Mouse (Mus musculus): Measurements from ENCODE around the gene Atp6v1fnb. TPM values are rescaled to one million over a fixed set of nuclear protein-coding genes. Genes with fewer than 3 reads are reported as not detected.

Gene Atp6v1fnb
- polyA plus RNA-seq (2015; fragmentation: Illumina TruSeq; extraction: RNeasy Lipid Tissue Mini Kit (QIAGEN cat#74804); ENCODE audit: insufficient read depth, low replicate concordance), result not detected

GRCm38 (mm10) chr6:29471137-29471536 is at the start of gene Atp6v1fnb:
Atp6v1fnb (plus strand) TSS chr6:29471437.

DNA sequence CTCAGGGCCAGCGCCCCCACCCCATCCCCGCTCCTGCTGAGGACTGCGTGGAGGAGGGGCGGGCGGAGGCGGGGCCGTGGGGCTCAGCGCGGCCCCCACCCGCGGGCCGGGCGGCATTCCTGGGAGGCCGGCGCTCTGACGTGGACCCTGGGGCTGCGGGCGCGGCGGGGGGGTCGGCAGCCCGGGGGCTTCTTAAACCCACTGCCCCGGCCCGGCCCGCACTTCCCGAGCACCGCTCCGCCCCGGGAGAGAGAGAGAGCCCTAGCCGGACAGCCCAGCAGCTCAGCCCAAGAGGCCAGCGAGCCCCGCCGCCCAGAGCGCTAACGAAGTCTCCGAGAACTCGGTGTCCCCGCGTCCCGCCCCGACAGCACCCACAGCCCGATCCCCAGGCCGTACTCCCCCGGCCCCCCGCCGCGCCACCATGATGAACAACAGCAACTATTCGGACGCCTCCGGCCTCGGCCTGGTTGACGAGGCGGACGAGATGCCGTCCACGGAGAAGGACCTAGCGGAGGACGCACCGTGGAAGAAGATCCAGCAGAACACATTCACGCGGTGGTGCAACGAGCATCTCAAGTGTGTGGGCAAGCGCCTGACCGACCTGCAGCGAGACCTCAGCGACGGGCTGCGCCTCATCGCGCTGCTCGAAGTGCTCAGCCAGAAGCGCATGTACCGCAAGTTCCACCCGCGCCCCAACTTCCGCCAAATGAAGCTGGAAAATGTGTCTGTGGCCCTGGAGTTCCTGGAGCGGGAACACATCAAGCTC is 38.0 kb upstream of the Atp6v1fnb start, which contains the start of gene Flnc:
Gene Flnc, plus strand, starts transcription at position 219 of the 766 bp plus-strand sequence.

DNA sequence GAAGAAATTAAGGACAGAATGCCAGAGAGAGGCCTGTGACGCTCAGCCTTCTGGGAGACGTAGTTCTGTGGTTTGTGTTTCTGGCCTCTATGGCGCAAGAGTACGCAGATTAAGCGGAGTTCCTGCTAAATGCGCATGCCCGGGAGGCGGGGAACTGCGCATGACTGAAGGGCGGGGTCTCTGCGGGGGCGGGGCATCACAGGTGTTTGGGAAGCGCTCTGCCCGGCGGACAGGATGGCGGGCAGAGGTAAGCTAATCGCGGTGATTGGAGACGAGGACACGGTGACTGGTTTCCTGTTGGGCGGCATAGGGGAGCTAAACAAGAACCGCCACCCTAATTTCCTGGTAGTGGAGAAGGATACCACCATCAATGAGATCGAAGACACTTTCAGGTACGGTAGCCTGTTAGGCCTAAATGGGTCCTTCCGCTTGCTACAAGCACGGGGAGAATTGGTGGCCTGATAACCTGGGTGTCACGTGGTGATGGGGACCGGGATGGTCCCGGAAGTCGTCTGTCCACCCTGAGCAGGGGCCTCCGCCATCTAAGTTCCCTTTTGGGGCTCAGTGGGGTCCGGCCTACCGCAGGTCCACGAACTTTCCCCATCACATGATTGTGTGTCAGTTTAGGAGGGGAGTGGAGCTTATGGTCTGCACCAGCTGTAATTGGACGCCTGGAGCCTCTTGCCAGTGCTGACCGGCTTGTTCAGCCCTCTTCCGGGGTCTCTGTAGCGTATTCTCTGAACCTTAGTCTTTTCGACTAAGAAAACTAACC is 3.5 kb upstream of the Atp6v1fnb start, which contains the start of gene Atp6v1f:
Gene Atp6v1f, plus strand, starts transcription at position 136 of the 772 bp plus-strand sequence.

DNA sequence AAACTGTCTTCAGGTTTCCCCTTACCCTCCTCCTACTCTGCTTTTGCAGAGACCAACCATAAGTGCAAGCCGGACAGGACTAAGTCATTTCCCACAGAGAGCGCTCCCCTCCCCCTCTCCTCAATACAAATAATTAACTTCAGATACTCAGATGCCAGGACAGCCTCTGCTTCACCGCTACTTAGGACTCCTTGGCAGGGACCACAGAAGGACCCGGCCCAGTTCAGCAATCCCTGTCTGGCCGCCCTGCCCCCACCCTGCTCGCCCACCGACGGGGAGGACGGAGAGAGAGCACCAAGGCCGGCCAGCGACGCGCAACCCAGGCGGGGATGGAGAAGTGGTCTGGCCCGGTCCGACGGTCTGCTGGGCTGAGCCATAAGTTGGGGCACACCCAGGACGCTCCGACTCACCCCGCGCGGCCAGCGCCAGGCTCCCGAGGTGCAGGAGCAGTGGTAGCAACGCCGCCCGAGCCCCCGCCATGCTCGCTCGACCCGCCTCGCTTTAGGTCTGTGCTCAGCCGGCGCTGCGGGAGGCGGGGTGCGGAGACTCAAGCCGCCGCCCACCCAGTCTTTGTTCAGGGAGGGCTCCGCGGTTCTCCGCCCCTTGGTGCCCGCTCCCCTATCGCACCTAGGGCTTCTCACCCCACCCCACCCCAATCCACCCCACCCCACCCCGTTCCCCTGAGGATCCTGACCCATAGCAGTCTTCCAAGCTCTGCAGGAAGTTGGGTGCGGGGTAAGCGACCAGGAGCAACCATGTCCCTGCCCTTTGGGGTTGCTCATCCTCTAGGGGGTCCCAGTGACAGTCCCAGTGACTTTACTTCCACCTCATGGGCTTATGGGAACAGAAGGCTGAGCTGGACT is 36.4 kb downstream of the Atp6v1fnb start, which contains the start of gene Kcp:
Gene Kcp, minus strand, starts transcription at position 506 of the 863 bp plus-strand sequence.

Other genes with a start within 250 kb of the Atp6v1fnb start
- 9.8 TPM for gene Hilpda, start 198.9 kb upstream of the Atp6v1fnb start, polyA plus RNA-seq (2015; fragmentation: Illumina TruSeq; extraction: RNeasy Lipid Tissue Mini Kit (QIAGEN cat#74804); ENCODE audit: insufficient read depth, low replicate concordance)
- gene Fam71f2, start 191.8 kb upstream of the Atp6v1fnb start, polyA plus RNA-seq (2015; fragmentation: Illumina TruSeq; extraction: RNeasy Lipid Tissue Mini Kit (QIAGEN cat#74804); ENCODE audit: insufficient read depth, low replicate concordance), result 0.59 TPM
- not detected for gene Fam71f1, start 152.3 kb upstream of the Atp6v1fnb start, polyA plus RNA-seq (2015; fragmentation: Illumina TruSeq; extraction: RNeasy Lipid Tissue Mini Kit (QIAGEN cat#74804); ENCODE audit: insufficient read depth, low replicate concordance)
- gene Calu, start 123.4 kb upstream of the Atp6v1fnb start, polyA plus RNA-seq (2015; fragmentation: Illumina TruSeq; extraction: RNeasy Lipid Tissue Mini Kit (QIAGEN cat#74804); ENCODE audit: insufficient read depth, low replicate concordance), result 140 TPM
- not detected for gene Opn1sw, start 83.0 kb upstream of the Atp6v1fnb start, polyA plus RNA-seq (2015; fragmentation: Illumina TruSeq; extraction: RNeasy Lipid Tissue Mini Kit (QIAGEN cat#74804); ENCODE audit: insufficient read depth, low replicate concordance)
- 0.18 TPM for gene Ccdc136, start 75.1 kb upstream of the Atp6v1fnb start, polyA plus RNA-seq (2015; fragmentation: Illumina TruSeq; extraction: RNeasy Lipid Tissue Mini Kit (QIAGEN cat#74804); ENCODE audit: insufficient read depth, low replicate concordance)
- 0.11 TPM for gene Flnc, start 38.2 kb upstream of the Atp6v1fnb start, polyA plus RNA-seq (2015; fragmentation: Illumina TruSeq; extraction: RNeasy Lipid Tissue Mini Kit (QIAGEN cat#74804); ENCODE audit: insufficient read depth, low replicate concordance)
- gene Atp6v1f, start 3.7 kb upstream of the Atp6v1fnb start, polyA plus RNA-seq (2015; fragmentation: Illumina TruSeq; extraction: RNeasy Lipid Tissue Mini Kit (QIAGEN cat#74804); ENCODE audit: insufficient read depth, low replicate concordance), result 107 TPM
- 1.2 TPM for gene Kcp, start 36.5 kb downstream of the Atp6v1fnb start, polyA plus RNA-seq (2015; fragmentation: Illumina TruSeq; extraction: RNeasy Lipid Tissue Mini Kit (QIAGEN cat#74804); ENCODE audit: insufficient read depth, low replicate concordance)
- gene Irf5, start 55.2 kb downstream of the Atp6v1fnb start, polyA plus RNA-seq (2015; fragmentation: Illumina TruSeq; extraction: RNeasy Lipid Tissue Mini Kit (QIAGEN cat#74804); ENCODE audit: insufficient read depth, low replicate concordance), result 97.3 TPM
- 80.4 TPM for gene Tnpo3, start 138.4 kb downstream of the Atp6v1fnb start, polyA plus RNA-seq (2015; fragmentation: Illumina TruSeq; extraction: RNeasy Lipid Tissue Mini Kit (QIAGEN cat#74804); ENCODE audit: insufficient read depth, low replicate concordance)
- gene Tspan33, start 222.8 kb downstream of the Atp6v1fnb start, polyA plus RNA-seq (2015; fragmentation: Illumina TruSeq; extraction: RNeasy Lipid Tissue Mini Kit (QIAGEN cat#74804); ENCODE audit: insufficient read depth, low replicate concordance), result 21.4 TPM

All from spleen, adult 10 weeks (tissue).